Mouse (Mus musculus): Measurements from ENCODE around the gene Gna12.

Gene Gna12

GRCm38 (mm10) chr5:140830314-140831063 is at the start of gene Gna12:
Gene Gna12 (minus strand): TSS chr5:140830431.
- peak; percentile 100 for DNase-seq (ENCODE audit: low read depth)

GRCm38 (mm10) chr5:140878644-140879043 is 48.4 kb upstream of the Gna12 start:
- DNase-seq (ENCODE audit: low read depth) = peak; percentile 70

DNA sequence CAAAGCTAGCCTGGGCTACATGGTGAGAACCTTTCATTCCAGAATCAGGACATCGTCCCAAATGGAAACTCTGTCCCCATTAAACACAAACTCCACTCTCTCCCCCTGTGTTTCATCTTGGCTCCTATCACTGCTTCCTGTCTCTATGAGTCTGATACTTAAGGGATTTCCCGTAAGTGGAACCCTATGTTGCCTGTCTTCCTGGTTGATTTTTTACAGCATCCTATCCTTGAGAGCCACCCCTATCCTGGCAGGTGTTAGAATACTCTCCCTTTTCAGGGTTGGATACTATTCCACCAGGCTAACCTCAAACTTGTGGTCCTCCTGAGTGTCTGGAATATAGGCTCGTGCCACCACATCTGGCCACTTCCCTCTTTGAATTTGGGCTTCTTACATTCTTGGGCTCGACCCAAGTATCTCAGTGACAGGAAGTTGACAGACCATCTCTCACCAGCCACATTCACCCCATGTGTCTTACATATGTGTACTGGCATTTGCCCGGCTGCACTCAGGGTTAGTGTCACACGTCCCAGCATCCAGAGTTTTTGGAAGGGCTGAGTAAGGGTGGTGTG is 43.6 kb upstream of the Gna12 start:
- peak; percentile 67 for DNase-seq (ENCODE audit: low read depth)

GRCm38 (mm10) chr5:140873039-140873551 is 42.9 kb upstream of the Gna12 start:
- DNase-seq (ENCODE audit: low read depth) = peak; percentile 55

GRCm38 (mm10) chr5:140872532-140873038 is 42.4 kb upstream of the Gna12 start:
- DNase-seq (ENCODE audit: low read depth) = peak; percentile 85

DNA sequence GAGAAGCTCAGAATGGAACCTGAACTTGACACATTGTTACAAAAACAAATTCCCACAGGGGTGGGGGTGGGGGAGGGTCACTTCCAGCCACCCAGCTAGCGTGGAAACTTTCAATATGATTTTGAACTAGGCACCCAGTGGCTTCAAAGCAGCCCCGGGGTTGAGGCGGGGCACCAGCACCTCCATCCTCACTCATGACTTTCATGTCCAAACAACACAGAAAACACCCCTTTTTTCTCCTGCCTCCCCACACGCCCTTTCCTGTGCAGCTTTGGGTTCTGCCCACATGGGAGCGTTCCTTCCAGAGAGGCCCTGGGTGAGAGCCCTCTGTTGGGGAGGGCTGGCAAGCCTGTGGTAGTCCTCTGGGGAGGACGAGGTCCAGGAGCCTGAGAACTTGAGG is 41.0 kb upstream of the Gna12 start:
- DNase-seq (ENCODE audit: low read depth) = peak; percentile 87

DNA sequence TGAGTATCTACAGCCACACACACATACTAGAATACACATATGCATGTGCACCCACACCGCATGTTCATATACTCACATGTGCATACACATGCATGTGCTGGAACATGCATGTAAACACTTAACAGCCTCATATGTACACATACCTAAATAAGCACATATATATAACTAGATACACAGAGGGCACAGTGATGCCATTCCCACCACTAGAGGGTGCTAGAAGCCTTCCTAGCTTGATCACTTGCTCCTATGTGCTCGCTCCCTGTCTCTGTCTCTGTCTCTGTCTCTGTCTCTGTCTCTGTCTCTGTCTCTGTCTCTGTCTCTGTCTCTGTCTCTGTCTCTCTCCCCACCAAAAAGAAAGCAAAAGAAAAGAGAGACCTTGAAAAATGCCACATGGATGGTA is 38.8 kb upstream of the Gna12 start:
- DNase-seq (ENCODE audit: low read depth) = peak; percentile 89

DNA sequence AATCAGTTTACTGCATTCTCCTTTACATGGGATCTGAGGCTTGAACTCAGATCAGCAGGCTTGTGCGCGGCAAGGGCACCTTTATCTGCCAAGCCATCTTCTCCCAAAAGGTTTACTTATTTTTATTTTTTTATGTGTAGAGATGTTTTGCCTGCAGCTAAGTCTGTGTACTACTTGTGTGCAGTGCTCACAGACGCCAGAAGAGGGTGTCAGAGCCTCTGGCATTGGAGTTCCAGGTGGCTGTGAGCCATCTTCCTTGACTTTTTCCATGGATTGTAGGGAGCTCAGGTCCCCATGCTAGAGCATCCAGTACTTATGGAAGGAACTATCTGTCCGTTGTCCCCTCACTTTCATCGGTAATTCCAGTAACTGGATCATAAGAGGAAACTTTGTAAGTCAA is 29.5 kb upstream of the Gna12 start:
- no peak for DNase-seq (ENCODE audit: low read depth)

DNA sequence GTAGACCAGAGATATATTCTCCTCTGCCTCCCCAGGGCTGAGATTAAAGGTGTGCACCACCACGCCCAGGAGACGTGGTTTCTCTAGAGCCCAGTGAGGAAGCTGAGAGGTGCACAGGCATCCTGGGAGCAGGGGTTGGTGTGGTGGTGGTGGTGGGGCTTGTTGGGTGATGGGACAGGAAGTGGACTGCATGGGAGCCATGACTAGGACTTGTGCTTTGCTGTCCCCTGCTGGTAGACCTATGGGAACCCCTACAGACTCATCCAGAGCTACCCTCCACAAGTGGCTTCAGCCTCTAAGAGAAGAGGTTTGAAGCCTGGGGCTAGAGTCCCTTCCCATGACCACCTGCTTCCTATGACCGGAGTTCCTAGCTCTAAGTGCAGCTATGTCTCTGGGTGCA is 28.1 kb upstream of the Gna12 start:
- DNase-seq (ENCODE audit: low read depth) = peak; percentile 73

DNA sequence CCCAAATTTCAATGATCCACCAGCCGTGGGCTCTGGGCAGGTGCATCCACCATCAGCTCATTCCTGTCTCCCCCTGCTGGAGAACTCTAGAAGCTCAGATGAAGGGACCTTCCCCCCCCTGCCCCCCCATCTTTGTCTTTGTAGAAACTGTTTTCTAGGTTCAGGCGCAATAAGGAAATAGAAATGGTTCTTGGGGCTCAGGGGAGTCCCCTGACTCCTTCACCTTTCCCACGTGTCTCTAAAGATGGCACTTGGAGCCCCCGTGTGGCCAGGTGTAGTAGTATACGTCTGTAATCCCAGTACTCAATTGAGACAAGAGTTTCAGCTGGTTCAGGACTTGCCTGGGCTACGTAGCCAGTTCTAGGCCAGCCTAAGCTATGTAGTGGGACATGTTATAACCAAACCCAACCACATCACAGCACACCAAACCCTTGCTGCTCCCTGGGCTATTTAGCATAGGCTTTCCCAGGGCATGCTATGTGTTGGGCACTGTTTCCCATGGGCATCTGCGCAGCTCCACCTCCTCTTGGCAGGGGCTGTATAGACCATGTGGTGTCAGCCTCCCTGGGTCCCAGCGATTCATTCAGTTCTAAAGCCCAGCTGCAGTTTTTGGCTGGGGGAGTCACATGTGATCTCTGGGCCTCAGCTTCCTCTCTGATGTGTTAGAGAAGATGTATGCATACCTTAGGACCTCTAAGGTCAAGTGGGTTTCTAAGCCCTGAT is 27.4 kb upstream of the Gna12 start:
- peak; percentile 71 for DNase-seq (ENCODE audit: low read depth)

- no peak for DNase-seq (ENCODE audit: low read depth)
Observed at GRCm38 (mm10) chr5:140855909-140856530, 25.8 kb upstream of the Gna12 start.

DNA sequence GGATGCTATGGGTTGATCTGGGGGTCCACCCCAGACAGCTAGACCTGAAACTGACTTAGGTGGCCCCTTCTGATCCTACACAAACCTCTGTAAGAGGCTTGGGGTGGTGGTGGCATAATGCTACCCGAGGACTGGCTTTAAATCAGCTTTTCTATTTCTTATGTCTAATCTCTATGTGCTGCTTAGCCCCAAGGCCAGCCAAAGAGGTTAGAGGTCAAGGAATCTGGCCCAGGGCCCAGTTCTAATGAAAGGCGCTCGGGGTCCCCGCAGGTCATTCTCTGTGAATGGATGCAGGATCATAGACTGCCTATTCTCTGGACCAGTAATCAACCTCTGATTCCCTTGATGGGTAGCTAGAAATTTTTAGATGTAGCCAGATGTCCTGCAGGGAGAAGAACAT is 24.5 kb upstream of the Gna12 start:
- DNase-seq (ENCODE audit: low read depth) = no peak

DNA sequence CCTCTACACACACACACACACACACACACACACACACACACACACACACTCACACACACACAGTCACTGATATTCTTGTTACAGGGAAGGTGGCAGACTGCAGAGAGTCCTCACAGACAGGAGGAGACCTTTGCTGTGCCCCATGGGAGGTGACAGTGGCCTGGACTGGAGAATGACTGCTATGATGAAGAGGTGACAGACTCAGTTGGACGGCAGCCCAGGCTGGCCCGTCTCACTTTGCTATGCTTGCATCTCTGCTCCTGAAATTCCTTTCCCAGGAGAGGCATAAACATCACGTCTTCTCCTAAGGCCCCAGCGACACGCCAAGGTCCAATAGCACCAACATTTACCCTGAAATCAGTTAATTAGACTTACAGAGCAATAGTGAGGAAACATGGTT is 23.5 kb upstream of the Gna12 start:
- no peak for DNase-seq (ENCODE audit: low read depth)

- DNase-seq (ENCODE audit: low read depth) = no peak
Observed at GRCm38 (mm10) chr5:140852435-140852996, 22.3 kb upstream of the Gna12 start.

GRCm38 (mm10) chr5:140847300-140847729 is 17.1 kb upstream of the Gna12 start:
- DNase-seq (ENCODE audit: low read depth) = peak; percentile 82

GRCm38 (mm10) chr5:140841942-140842341 is 11.7 kb upstream of the Gna12 start:
- DNase-seq (ENCODE audit: low read depth) = no peak

DNA sequence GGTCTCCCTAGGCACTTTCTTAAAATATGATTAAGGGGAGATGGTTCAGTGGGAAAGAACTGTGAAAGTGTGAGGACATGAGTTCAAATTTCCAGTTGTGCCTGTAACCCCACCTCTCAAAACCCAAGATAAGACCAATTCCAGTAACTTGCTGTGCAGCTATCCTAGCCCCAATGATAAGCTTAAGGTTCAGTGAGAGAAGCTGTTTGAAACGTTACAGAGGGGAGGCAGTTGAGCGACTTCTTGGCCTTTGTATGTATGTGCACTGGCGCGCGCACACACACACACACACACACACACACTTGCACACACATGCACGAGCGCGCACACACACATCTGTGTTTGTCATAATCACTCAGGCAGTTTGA is 817 bp upstream of the Gna12 start:
- peak; percentile 16 for DNase-seq (ENCODE audit: low read depth)

DNA sequence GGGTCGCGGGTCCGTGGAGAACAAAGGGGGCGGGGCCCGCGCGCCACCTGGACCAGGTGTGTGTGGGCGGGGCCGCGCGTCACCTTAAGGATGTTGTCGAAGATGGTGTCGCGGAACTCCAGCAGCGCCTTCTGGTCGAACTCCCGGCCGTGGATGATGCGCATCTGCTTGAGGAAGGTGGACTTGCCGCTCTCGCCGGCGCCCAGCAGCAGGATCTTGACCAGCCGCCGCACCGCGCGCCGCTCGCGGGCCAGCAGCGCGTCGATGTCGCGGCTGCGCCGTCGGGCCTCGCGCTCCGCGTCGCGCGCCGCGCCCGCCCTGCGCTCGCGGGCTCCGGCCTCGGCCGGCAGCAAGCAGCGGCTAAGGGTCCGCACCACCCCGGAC is 328 bp downstream of the Gna12 start:
- DNase-seq (ENCODE audit: low read depth) = peak; percentile 69

DNA sequence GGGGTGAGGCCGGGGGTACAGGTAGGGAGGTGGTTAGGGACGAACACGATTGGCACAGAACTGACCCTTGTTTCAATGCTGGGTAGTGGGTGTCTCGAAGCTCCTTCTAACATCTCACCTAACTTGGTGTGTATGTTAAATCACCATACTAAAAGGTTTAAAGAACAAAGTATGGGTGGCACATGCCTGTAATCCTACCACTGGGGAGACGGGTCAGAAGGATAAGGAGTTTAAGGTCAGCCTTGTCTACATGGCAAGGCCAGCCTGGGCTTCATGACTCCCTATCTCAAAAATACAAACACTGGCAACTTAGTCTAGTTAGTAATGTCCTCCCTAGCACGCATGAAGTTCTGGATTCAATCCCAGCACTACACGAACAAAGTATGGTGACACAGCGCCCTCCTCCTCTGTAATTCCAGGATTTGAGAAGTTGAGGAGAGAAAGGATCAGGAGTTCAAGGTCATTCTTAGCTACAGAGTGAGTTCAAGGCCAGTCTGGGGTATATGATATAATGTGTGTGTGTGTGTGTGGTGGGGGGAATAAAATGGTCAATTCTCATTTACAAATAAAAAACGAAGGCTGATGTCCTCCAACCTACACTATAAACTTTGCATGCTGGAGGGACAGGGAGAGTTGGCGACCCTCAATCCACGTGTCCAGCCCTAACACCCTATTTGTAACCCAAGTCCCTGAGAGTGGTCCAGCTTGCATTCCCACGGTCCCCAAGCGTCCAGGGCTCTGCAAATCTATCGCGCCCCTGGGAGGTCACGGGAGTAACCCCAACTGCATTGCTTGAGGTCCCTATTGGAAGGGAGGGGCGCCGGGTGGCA is 935 bp downstream of the Gna12 start:
- DNase-seq (ENCODE audit: low read depth) = no peak

GRCm38 (mm10) chr5:140828363-140828762 is 1.9 kb downstream of the Gna12 start:
- DNase-seq (ENCODE audit: low read depth) = no peak

DNA sequence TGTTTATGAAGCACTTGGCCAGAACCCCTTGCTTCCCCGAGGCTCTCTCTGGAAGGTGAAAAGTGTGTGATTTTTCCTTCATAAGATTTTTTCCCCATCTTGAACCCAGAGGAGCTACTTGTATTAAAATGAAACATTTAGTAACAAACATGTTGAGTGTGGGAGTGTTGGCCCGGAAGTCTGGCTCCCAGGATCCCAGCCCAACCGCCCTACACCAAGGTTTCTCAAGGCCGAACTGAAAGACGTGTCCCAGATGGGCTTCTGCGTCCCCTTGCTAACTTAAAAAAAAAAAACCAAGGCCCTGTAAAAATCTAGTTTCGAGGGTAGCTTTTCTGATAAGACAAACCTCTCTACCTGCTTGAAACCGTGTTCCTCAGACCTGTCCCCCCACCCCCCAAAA is 2.3 kb downstream of the Gna12 start:
- DNase-seq (ENCODE audit: low read depth) = no peak

Measured in naive thymus-derived CD4-positive, alpha-beta T cell, adult 2 months (primary cell).